Mouse (Mus musculus) cerebral cortex, adult 2 months (tissue): ENCODE data around the gene Olfr969.

ENCODE experiments used
- WGBS: fragments of 180-500 bp; shearing (Covaris S2); methylation state at CpG from one replicate; pipeline ENCODE4 v1.1.7; 2018; 5-methylcytosine and 5-hydroxymethylcytosine counted together

Gene Olfr969

GRCm38 (mm10) chr9:39790558-39790957, at the start of gene Olfr969:
TSS of gene Olfr969 (plus strand) at chr9:39790945.
- WGBS: 74% methylated on average over 2 of the region's 2 CpGs

GRCm38 (mm10) chr9:39745949-39746348, 44.8 kb upstream of the Olfr969 start, which contains the start of gene Olfr967:
TSS of gene Olfr967 (plus strand) at chr9:39746249.

DNA sequence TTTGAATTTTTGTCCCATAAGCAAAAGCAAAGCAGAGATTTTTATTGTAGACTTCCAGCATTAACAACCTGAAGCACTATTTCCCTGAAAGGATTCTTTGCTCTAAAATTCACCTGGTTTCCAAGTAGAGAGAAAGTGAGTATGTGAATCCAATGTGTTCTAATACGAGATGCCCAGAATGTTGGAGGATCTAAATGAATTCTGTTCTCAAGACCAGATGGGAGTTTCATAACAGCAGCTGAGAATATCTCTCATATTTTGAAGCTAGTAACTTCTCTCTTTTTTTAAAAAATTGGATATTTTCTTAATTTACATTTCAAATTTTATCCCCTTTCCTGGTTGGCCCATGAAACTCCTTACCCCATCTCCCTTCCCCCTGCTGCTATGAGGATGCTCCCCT, 44.3 kb upstream of the Olfr969 start:
- 51% methylated on average over 1 of the region's 1 CpGs for WGBS

DNA sequence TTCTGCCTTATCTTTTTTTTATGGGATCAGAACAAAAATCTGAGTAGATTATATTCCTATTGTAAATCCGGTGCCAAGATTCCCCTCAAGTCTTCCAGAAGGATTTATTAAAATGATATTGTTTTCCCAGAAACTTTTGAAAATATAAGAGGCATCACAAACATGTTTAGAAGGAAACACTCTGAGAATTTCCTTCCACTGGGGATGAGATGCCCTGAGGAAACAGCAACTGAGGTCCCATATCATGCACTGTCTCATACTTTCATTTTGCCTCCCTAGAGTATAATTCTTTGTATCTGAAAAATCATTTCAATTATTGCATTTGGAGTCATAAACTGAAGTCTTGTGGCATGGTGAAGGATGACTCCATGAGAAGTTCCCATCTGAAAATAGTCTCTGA, 7.6 kb upstream of the Olfr969 start, which contains the start of gene Olfr968:
Gene Olfr968, minus strand, starts transcription at position 101 of the 400 bp plus-strand sequence.
- 87% methylated on average over 1 of the region's 1 CpGs for WGBS

GRCm38 (mm10) chr9:39808560-39808959, 17.8 kb downstream of the Olfr969 start, which contains the start of gene Olfr970:
TSS of gene Olfr970 (plus strand) at chr9:39808860.
- WGBS: 74% methylated on average over 4 of the region's 4 CpGs

GRCm38 (mm10) chr9:39836576-39836975, 45.8 kb downstream of the Olfr969 start, which contains the start of gene Olfr971:
TSS of gene Olfr971 (plus strand) at chr9:39836876.
- WGBS: 85% methylated on average over 2 of the region's 2 CpGs
